Mouse (Mus musculus): ENCODE measurements around the gene Add2. TPM values are rescaled to one million over a fixed set of nuclear protein-coding genes. Genes with fewer than 3 reads are reported as not detected.

Add2 gene
- total RNA-seq, 2 experiments from 2014 or later = 0.11 TPM; not detected in 1

GRCm38 (mm10) chr6:86164028-86164427 lies 135.5 kb downstream of the Add2 start:
- no peak for DNase-seq
- no peak for TF ChIP-seq CTCF (IDR thresholded peaks at IDR 0.05)
- intact Hi-C loops (cut with DNase I) = no loop called here
- Histone ChIP-seq H3K4me3 (no peak overlapping the region), H3K27ac (no peak overlapping the region)

GRCm38 (mm10) chr6:86166426-86166825 lies 137.9 kb downstream of the Add2 start:
- no peak for DNase-seq
- no peak overlapping the region for H3K27ac ChIP-seq
- no peak for TF ChIP-seq CTCF (IDR thresholded peaks at IDR 0.05)
- no peak overlapping the region for H3K4me3 ChIP-seq
- intact Hi-C loops (cut with DNase I) = no loop called here

- intact Hi-C loops (cut with DNase I) = no loop called here
- H3K27ac ChIP-seq = no peak overlapping the region
- DNase-seq = no peak
- H3K4me3 ChIP-seq = no peak overlapping the region
- no peak for TF ChIP-seq CTCF (IDR thresholded peaks at IDR 0.05)
These were observed 139.4 kb downstream of the Add2 start for GRCm38 (mm10) chr6:86167851-86168250.

GRCm38 (mm10) chr6:86169166-86169565 lies 140.7 kb downstream of the Add2 start:
- Histone ChIP-seq H3K27ac (no peak overlapping the region), H3K4me3 (no peak overlapping the region)
- TF ChIP-seq CTCF (IDR thresholded peaks at IDR 0.05) = no peak
- intact Hi-C loops (cut with DNase I) = no loop called here
- DNase-seq = no peak

Other genes with a start within 250 kb of the Add2 start
- gene Nat8f6, start 207.7 kb upstream of the Add2 start, total RNA-seq (2021) = not detected
- gene Nat8f5, start 207.7 kb upstream of the Add2 start, total RNA-seq (2021) = not detected
- not detected for gene Nat8, start 196.6 kb upstream of the Add2 start, total RNA-seq (2021)
- not detected for gene Nat8f2, start 159.5 kb upstream of the Add2 start, total RNA-seq (2021)
- gene Nat8f4, start 123.8 kb upstream of the Add2 start, total RNA-seq (2021) = under 1 TPM; 0.15 to 0.28 TPM
- 10 to 100 TPM; 17.0 to 18.7 TPM for gene Tprkb, start 116.8 kb upstream of the Add2 start, total RNA-seq (2021)
- 1 to 10 TPM in 1 of 2 experiments, under 1 TPM in 1; 0.97 to 2.2 TPM for gene Nat8f1, start 113.0 kb upstream of the Add2 start, total RNA-seq (2021)
- 10 to 100 TPM; 29.2 to 36.5 TPM for gene Dusp11, start 67.0 kb upstream of the Add2 start, total RNA-seq (2021)
- gene Figla, start 12.5 kb upstream of the Add2 start, total RNA-seq (2021) = not detected
- under 1 TPM; 0.31 to 0.66 TPM for gene Tgfa, start 166.5 kb downstream of the Add2 start, total RNA-seq (2021)

Data from gastrocnemius, adult 2 months (tissue).